Comparison of ENCODE assay signal across 8 mouse cellular contexts in genomic region chr7:43797844-43798462, GRCm38 (mm10). TPM values are rescaled to one million over a fixed set of nuclear protein-coding genes. Genes with fewer than 3 reads are reported as not detected.
DNase-seq lines count a peak whose midpoint lies in the region; ATAC-seq lines count a peak whose summit lies in the region.

No protein-coding gene starts in this region.

- H3K4me3 ChIP-seq in kidney, embryonic 16.5 days (ENCODE audit: low read length): peak overlapping the region; percentile 59
- peak overlapping the region; percentile 56 for H3K4me3 ChIP-seq in limb, embryonic 10.5 days
- H3K4me3 ChIP-seq in midbrain, embryonic 13.5 days (replicated peaks): peak overlapping the region; percentile 49

- peaks cover 16% of the 10 kb centered on the region for H3K4me1 ChIP-seq in kidney, embryonic 16.5 days (ENCODE audit: insufficient read depth, low read length)
- H3K4me1 ChIP-seq in limb, embryonic 10.5 days: peaks cover 16% of the 10 kb centered on the region
- H3K4me1 ChIP-seq in midbrain, embryonic 13.5 days (replicated peaks): peaks cover 17% of the 10 kb centered on the region

- peak overlapping the region; percentile 93 for H3K4me2 ChIP-seq in kidney, embryonic 16.5 days (replicated peaks; ENCODE audit: low read depth, low read length)
- H3K4me2 ChIP-seq in midbrain, embryonic 13.5 days (replicated peaks): peak overlapping the region; percentile 78

- no peak overlapping the region for H3K27ac ChIP-seq in kidney, embryonic 16.5 days (ENCODE audit: low read length)
- H3K27ac ChIP-seq in limb, embryonic 10.5 days: no peak overlapping the region
- H3K27ac ChIP-seq in midbrain, embryonic 13.5 days: no peak overlapping the region

- H3K9me3 ChIP-seq in kidney, embryonic 16.5 days (ENCODE audit: low read length): no peaks in the 10 kb centered on the region
- H3K9me3 ChIP-seq in limb, embryonic 10.5 days (replicated peaks): no peaks in the 10 kb centered on the region
- H3K9me3 ChIP-seq in midbrain, embryonic 13.5 days: no peaks in the 10 kb centered on the region

- peak overlapping the region; percentile 64 for H3K9ac ChIP-seq in kidney, embryonic 16.5 days (replicated peaks; ENCODE audit: low read length)
- no peak overlapping the region for H3K9ac ChIP-seq in midbrain, embryonic 13.5 days (replicated peaks)

- WGBS in kidney, embryonic 16.5 days: 40% methylated on average over 13 of the region's 13 CpGs
- 40% methylated on average over 13 of the region's 13 CpGs for WGBS in limb, embryonic 10.5 days
- WGBS in midbrain, embryonic 13.5 days: 40% methylated on average over 13 of the region's 13 CpGs

- no peaks in the 10 kb centered on the region for H3K27me3 ChIP-seq in kidney, embryonic 16.5 days (ENCODE audit: insufficient read depth, low read length)
- peaks cover 54% of the 10 kb centered on the region for H3K27me3 ChIP-seq in limb, embryonic 10.5 days (ENCODE audit: low read depth, poor library complexity, severe bottlenecking)
- H3K27me3 ChIP-seq in midbrain, embryonic 13.5 days: peaks cover 45% of the 10 kb centered on the region

- ATAC-seq in kidney, embryonic 16.5 days (ENCODE audit: low FRiP score, low TSS enrichment): peak; percentile 76
- ATAC-seq in granulocyte monocyte progenitor cell, adult 5-6 weeks (replicated peaks; ENCODE audit: poor library complexity, severe bottlenecking): peak; percentile 65
- ATAC-seq in midbrain, embryonic 13.5 days: peak; percentile 41

- H3K36me3 ChIP-seq in kidney, embryonic 16.5 days (ENCODE audit: insufficient read depth, low read length): no peaks in the 10 kb centered on the region
- H3K36me3 ChIP-seq in limb, embryonic 10.5 days: no peaks in the 10 kb centered on the region
- H3K36me3 ChIP-seq in midbrain, embryonic 13.5 days: no peaks in the 10 kb centered on the region

- no peak for DNase-seq in kidney, adult 11 months
- no peak for DNase-seq in limb, embryonic 10.5 days (ENCODE audit: low spot score)
- DNase-seq in adrenal gland, adult 18-20 months (ENCODE audit: low spot score in 2 of 2): no peak
- DNase-seq in testis, postnatal 10 days (ENCODE audit: low spot score): no peak
- DNase-seq in layer of hippocampus, adult 9-10 months (ENCODE audit: low spot score): no peak

RNA-seq across cellular contexts. Expression of gene Klk8, which starts 0.6 kb away (rescaled TPM):
- polyA plus RNA-seq in kidney, embryonic 16.5 days (2015; fragmentation: Nextera tagmentation; extraction: Ambion mirVana): 31.2 and 34.4 TPM in 2 replicates
- 19.5 and 25.4 TPM in 2 replicates for total RNA-seq in granulocyte monocyte progenitor cell, adult 5-6 weeks (2014; fragmentation: Nextera tagmentation)
- total RNA-seq in granulocyte monocyte progenitor cell, adult 5-6 weeks (2017): 10.8 and 11.1 TPM in 2 replicates
- 13.7 and 16.4 TPM in 2 replicates for polyA plus RNA-seq in limb, embryonic 10.5 days (2016; fragmentation: Nextera tagmentation; extraction: Ambion mirVana)
- polyA plus RNA-seq in midbrain, embryonic 13.5 days (2015; fragmentation: Nextera tagmentation; extraction: Ambion mirVana): 4.5 and 4.9 TPM in 2 replicates
- 1 to 10 TPM; 2.9 to 4.9 TPM for total RNA-seq in adrenal gland, adult 18-20 months (2021)

RNA-seq across cellular contexts. Expression of gene Klk9, which starts 6.3 kb away (rescaled TPM):
- polyA plus RNA-seq in kidney, embryonic 16.5 days (2015; fragmentation: Nextera tagmentation; extraction: Ambion mirVana): 0.23 TPM in 1 of 2 replicates, not detected in the other
- not detected in 2 replicates for total RNA-seq in granulocyte monocyte progenitor cell, adult 5-6 weeks (2014; fragmentation: Nextera tagmentation)
- not detected in 2 replicates for total RNA-seq in granulocyte monocyte progenitor cell, adult 5-6 weeks (2017)
- polyA plus RNA-seq in limb, embryonic 10.5 days (2016; fragmentation: Nextera tagmentation; extraction: Ambion mirVana): 0.09 TPM in 1 of 2 replicates, not detected in the other
- 0.13 and 0.20 TPM in 2 replicates for polyA plus RNA-seq in midbrain, embryonic 13.5 days (2015; fragmentation: Nextera tagmentation; extraction: Ambion mirVana)
- total RNA-seq in adrenal gland, adult 18-20 months (2021): not detected

RNA-seq across cellular contexts. Expression of gene Klk7, which starts 13.1 kb away (rescaled TPM):
- polyA plus RNA-seq in kidney, embryonic 16.5 days (2015; fragmentation: Nextera tagmentation; extraction: Ambion mirVana): 0.07 and 0.12 TPM in 2 replicates
- not detected in 2 replicates for total RNA-seq in granulocyte monocyte progenitor cell, adult 5-6 weeks (2014; fragmentation: Nextera tagmentation)
- total RNA-seq in granulocyte monocyte progenitor cell, adult 5-6 weeks (2017): not detected in 2 replicates
- not detected in 2 replicates for polyA plus RNA-seq in limb, embryonic 10.5 days (2016; fragmentation: Nextera tagmentation; extraction: Ambion mirVana)
- not detected in 2 replicates for polyA plus RNA-seq in midbrain, embryonic 13.5 days (2015; fragmentation: Nextera tagmentation; extraction: Ambion mirVana)
- total RNA-seq in adrenal gland, adult 18-20 months (2021): not detected

RNA-seq across cellular contexts. Expression of gene Klk10, which starts 17.1 kb away (rescaled TPM):
- 0.54 and 0.71 TPM in 2 replicates for polyA plus RNA-seq in kidney, embryonic 16.5 days (2015; fragmentation: Nextera tagmentation; extraction: Ambion mirVana)
- total RNA-seq in granulocyte monocyte progenitor cell, adult 5-6 weeks (2014; fragmentation: Nextera tagmentation): not detected in 2 replicates
- total RNA-seq in granulocyte monocyte progenitor cell, adult 5-6 weeks (2017): not detected in 2 replicates
- 0.20 and 0.25 TPM in 2 replicates for polyA plus RNA-seq in limb, embryonic 10.5 days (2016; fragmentation: Nextera tagmentation; extraction: Ambion mirVana)
- not detected in 2 replicates for polyA plus RNA-seq in midbrain, embryonic 13.5 days (2015; fragmentation: Nextera tagmentation; extraction: Ambion mirVana)
- total RNA-seq in adrenal gland, adult 18-20 months (2021): under 1 TPM; 0.36 to 0.86 TPM

RNA-seq across cellular contexts. Expression of gene Klk11, which starts 23.5 kb away (rescaled TPM):
- polyA plus RNA-seq in kidney, embryonic 16.5 days (2015; fragmentation: Nextera tagmentation; extraction: Ambion mirVana): not detected in 2 replicates
- total RNA-seq in granulocyte monocyte progenitor cell, adult 5-6 weeks (2014; fragmentation: Nextera tagmentation): not detected in 2 replicates
- not detected in 2 replicates for total RNA-seq in granulocyte monocyte progenitor cell, adult 5-6 weeks (2017)
- polyA plus RNA-seq in limb, embryonic 10.5 days (2016; fragmentation: Nextera tagmentation; extraction: Ambion mirVana): 0.13 and 0.33 TPM in 2 replicates
- polyA plus RNA-seq in midbrain, embryonic 13.5 days (2015; fragmentation: Nextera tagmentation; extraction: Ambion mirVana): not detected in 2 replicates
- not detected for total RNA-seq in adrenal gland, adult 18-20 months (2021)
